Mouse (Mus musculus): Measurements from ENCODE around the gene Vrk2. TPM values are rescaled to one million over a fixed set of nuclear protein-coding genes. Genes with fewer than 3 reads are reported as not detected.

Gene Vrk2
- total RNA-seq (2021), result 1 to 10 TPM; 7.0 to 7.4 TPM
- long read RNA-seq, experiment 1, transcript Vrk2-201 (13 exons, 1,889 nt), result major isoform, 8 of 11 reads
- long read RNA-seq, experiment 1, partial matches to known transcripts, result 1 of 11 reads
- long read RNA-seq, experiment 1, other reads (novel, unspliced or antisense), result 2 of 11 reads
- long read RNA-seq, experiment 2, transcript Vrk2-201 (13 exons, 1,889 nt), result major isoform, 9 of 9 reads
- long read RNA-seq, experiment 2, partial matches to known transcripts, result 0 of 9 reads
- long read RNA-seq, experiment 2, other reads (novel, unspliced or antisense), result 0 of 9 reads

DNA sequence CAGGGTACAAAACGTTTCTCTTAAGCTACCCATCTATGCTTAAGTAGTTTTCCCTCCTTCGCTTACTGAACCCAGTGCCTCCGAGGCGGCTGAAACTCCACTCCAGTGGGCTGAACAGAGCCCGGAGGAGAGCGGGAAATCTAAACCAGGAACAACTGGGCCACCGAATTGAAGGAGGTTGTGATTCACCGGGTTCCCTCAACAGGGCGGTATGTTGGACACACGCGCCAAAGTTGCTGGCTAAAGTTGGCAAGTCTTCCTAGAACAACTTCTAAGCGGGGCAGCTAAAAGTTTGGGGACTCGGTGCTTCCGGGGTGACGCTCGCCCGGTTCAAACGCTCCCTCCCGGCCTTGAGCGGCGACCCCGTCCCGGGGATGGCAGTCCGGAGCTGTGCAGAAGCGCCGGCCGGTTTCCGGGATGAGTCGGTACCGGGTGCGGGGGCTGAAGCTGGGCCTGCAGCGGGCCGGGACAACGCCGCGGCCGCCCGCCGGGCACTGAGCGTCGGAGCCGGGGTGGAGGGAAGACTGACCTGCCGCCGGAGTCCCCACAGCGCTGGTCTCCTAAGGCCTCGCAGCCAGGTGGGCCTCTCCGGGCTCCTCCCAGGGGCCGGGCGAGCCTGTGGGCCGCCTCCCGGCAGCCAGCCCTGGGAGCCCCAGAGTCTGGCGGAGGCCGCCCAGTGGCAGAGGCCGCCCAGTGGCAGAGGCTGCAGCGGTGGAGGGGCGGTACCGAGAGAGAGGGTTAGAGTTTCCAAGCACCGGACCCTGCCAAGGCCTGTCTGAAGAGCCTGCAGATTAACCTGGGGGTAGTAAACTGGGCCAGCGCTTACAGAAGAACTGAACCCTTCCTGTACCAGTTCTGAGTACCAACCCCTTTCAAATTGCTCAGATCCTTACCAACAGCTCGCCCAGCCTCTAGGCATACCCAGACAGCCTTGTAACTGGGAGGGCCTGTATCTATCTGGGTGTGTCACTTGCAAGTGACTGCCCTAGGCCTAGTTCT, at the start of gene Vrk2, which contains the start of gene Gm6899:
Gene Vrk2 (minus strand): TSS at position 939 of the 999 bp plus-strand sequence.
Gene Gm6899 (plus strand): TSS at position 181 of the 999 bp plus-strand sequence.
- peak; percentile 79 for DNase-seq (ENCODE audit: low spot score)

DNA sequence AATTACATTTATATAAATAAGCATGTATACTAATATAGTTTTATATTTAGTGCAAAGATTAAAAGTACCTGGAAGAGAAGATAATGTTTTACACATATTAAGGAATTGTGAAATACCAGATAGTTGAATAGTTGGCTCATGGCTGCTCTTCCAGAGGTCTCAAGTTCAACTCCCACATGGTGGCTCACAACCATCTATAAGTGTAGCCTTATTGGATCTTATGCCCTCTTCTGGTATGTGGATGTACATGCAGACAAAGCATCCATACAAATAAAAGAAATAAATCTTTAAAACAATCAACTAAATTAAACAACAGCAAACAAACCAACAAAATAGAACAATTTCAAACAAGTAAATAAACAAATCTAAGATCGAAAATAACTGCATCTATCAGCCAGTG, 48.3 kb upstream of the Vrk2 start:
- no peak for DNase-seq (ENCODE audit: low spot score)

DNA sequence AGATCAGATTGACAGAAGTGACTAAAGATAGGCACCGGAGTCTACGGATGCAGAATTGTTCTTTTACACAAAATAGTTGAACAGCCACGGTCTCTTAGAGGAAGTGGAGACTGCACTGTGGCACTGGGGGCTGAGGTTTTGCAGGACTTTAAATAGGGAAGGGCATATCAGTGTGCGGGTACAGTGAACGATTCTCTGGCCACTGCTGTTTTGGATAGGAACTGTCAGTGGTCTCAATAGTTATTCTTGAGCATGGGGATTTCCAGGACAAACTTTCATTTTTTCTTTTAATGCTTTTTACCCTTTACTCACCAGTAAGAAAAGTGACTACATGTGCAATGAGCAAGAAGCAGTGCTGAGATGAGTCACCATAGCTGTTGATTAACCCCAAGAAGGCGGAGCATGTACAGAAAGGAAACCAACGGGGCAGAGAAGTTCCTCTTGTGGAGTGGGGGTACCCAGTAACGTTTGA, 46.6 kb upstream of the Vrk2 start:
- no peak for DNase-seq (ENCODE audit: low spot score)

DNA sequence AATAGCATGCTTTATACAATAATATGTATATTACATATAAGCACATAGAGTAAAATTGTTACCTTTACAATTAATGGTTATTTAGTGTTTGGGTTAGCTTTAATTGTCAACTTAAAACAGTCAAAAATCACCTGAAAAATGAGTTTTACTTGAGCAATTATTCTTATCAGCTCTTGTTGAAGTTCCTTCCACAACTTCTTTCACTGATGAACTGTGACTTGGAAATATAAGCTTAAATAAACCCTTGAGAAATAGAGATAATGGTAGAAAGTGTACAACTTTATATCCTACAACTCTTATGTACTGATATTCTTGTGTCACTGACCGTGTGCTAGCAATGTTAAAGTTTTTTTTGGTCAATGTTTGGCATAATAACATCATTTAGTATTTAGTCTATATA, 42.4 kb upstream of the Vrk2 start:
- DNase-seq (ENCODE audit: low spot score), result no peak

DNA sequence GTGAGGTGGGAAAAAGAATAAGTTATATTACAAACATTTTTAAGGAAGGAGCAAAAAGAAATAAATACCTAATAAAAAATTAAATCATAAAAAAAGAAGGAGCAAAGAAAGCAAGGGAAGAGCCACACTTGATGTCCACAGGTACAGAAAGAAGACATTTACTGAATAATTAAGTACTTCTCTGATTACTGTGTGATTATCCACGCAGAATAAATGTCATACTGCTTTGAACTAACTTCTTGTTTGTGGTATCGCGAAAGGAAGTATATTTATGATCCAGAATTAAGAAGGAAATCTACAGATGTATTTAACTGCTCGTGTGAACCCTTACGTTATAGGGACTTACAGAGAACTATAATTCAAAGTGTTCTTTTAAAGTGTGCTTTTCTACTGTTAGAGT, 28.9 kb upstream of the Vrk2 start:
- no peak for DNase-seq (ENCODE audit: low spot score)

DNA sequence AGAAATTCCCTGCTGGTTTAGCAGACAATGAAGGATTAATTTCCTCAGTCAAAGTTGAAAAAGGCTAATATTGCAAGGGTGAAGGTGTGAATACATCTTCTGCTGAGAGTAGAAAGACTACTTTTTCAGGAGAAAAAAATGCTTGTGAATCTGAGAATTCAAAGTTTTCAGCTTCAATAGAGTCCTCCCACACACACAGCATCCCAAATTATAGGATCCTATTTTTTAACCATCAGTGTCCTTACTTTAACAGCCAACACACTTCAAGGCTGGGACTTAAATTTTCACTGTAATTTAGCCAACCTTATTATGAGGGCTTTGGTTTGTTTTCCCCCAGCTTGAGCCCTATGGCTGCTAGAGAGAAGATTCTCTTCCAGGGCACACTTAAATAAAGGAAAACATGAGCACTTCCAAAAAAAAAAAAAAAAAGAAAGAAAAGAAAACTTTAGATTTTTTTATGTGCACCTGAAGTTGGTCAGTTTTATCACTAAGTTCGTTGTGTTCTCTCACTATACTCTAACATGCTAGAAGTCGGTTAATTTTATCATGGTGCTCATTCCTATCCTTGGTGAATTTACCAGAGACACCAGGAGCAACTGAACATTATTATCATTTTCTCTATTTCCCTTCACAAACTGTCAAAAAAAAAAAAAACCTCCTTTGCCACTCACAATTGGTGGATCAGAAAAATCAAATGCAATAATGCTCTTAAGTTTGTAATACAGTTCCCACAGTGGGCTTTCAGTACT, 24.9 kb upstream of the Vrk2 start:
- no peak for DNase-seq (ENCODE audit: low spot score)

DNA sequence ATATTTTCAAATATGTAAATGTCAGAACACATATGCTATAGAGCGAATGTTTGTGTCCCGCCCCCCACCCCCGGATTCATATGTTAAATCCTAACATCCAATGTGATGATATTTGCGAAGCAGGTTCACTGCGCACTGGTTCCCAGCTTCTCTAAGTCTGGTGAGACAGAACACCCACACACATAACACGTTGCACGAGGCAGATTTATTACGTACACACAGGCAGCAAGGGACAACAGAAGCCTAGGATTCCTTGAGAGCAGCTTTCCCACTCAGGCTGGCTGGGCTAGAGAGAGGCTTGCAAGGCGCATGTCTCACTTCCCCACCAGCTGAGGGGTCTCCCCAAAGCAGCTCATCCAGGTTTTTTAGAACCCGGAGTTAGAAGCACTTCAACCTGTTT, 15.0 kb upstream of the Vrk2 start:
- DNase-seq (ENCODE audit: low spot score), result no peak

DNA sequence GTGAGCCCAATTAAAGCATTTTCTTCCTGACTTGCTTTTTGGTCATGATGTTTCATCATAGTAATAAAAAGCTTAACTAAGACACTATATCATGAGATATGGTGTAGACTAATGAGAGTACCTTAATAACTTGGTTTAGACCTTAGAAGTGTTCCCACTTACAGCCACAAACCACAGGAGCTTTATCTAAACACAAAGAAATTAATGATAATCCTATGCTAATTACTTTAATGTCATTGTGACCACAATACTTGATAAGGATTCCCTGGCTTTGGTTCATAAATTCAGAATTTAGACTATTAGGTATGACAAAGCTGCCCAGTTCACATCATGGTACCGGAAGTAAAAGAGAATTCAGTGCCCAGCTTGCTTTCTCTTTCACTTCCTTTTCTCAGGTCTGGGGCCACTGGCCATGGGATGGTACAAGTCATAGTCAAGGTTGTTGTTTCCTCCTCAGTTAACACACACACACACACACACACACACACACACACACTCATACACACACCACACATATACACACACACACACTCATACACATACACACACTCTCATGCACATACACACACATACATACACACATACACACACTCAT, 10.4 kb upstream of the Vrk2 start:
- DNase-seq (ENCODE audit: low spot score), result no peak

DNA sequence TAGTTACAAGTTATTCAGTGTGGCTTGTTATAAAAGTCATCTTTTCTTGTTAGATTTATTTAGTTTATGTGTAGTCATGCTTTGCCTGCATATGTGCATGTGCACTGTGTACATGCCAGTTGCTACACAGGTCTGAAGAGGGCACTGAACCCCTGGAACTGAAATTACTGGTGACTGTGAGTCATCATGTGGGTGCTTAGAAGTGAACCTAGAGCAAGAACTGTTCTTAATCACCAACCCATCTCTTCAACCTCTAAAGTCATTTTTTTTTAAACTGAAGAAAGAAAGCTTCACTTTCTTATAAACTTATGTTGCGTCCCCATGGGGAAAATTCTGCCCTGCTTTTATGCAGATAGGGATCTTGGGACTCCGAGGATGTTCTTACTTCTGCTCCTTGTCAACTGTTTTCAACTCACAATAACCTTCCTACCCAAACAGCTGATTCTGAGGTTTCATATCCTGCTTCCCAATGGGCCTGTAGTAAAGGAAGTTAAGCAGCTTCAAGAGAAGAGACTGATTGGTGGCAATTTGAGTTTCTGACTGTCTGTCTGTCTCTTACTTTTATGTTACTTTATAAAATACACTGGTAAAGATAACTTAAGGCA, 7.9 kb upstream of the Vrk2 start:
- no peak for DNase-seq (ENCODE audit: low spot score)

DNA sequence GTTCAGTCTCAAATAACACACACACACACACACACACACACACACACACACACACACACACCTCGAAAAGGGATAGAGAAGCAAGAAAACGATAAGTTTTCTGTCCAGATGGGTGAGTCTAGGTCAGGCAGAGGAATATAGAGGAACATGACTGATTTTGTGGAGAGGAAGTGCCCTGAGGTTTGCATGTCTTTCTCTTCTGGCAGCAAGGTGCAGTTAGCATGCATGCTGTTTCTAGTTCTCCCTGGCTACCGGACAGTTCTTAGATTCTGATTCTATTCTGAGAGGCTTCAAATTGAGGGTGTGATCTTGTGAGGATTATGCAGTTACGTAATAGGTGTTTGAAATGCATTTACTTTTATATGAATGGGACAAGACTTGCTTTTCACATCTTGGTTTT, 6.9 kb upstream of the Vrk2 start:
- no peak for DNase-seq (ENCODE audit: low spot score)

DNA sequence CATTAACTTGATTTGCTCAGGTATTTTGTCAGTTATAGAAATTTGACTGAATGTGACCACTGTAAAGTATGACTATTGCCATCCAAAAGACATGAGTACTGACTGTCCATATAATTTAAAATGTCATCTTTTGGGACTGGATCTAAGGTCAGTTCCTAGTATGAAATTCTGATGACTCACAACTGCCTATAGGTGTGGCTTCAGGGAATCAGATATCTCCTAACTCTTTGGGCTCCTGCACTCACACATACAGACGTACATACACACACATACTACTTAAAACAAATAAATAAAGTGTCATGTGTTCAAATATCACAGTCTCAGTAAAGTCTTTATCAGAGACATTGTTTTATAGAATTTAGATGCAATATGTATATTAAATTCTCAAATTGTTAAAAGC, 5.1 kb upstream of the Vrk2 start:
- no peak for DNase-seq (ENCODE audit: low spot score)

DNA sequence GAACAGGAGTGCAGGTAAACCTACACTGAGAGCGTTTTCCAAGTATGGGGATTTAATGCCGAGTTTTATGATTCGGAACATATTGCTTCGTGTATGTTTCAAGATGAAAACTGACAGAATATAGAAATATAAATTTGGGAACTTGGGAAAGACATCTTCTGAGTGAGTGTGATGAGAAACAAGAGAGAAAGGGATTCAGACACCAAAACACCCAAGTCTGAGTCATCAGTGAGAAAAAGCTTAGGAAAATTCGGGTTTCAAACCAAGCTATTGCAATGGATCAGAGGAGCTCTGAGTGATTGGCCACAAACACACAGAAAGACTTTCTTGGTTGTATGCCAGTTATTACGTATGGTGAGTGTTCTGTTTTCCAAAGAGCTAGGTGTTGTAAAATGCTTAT, 4.0 kb upstream of the Vrk2 start:
- no peak for DNase-seq (ENCODE audit: low spot score)

DNA sequence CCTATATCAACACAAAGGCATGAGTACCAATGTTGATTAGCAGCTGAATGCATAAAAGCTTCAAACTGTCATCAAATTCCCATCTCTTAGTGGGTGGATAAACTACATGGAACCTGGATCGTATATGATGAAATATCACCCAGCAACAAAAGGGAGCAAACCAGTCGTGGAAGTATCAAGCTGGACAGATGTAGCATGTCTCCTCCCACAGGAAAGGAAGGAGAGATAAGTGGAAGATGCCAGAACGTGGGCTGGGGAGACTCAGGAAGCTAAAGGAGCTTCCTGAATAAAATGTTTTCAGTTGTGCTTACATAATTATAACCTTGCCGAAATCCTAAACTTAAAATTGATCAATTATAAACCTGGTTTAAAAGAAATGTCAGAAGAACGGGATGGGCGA, 3.3 kb upstream of the Vrk2 start:
- DNase-seq (ENCODE audit: low spot score), result no peak

DNA sequence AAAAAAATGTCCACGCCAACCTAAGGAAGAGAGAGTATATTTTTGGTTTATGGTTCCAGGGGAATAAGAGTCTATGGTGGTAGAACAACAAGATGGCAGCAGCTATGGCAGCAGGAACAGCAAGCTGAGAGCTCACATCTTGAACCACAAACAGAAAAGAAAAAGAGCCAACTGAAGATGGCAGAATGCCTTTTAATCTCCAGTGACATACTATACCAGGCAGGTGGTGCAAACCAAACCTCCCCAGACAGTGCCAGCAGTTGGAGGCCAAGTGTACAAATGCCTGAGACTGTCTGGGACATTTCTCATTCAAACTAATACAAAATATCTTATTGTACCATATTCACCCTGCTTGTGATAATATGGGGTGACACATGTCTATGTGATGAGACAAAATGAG, 2.4 kb upstream of the Vrk2 start:
- no peak for DNase-seq (ENCODE audit: low spot score)

DNA sequence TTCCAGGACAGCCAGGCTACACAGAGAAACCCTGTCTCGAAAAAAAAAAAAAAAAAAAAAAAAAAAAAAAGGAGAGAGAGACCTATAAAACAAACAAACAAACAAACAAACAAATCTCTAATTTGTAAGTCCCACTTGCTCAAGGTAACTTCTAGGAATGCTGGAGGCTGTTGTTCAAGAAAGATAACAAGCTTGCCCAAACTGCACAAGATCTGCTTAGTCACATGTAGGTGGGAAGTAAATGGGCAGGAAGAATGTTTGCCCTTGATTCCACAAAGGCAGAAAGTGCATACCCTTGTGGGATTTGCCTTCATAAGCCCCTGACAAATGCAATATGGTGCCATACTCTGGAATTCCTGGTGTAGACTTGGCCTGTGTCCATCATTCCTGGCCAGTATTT, 688 bp upstream of the Vrk2 start:
- DNase-seq (ENCODE audit: low spot score), result no peak

DNA sequence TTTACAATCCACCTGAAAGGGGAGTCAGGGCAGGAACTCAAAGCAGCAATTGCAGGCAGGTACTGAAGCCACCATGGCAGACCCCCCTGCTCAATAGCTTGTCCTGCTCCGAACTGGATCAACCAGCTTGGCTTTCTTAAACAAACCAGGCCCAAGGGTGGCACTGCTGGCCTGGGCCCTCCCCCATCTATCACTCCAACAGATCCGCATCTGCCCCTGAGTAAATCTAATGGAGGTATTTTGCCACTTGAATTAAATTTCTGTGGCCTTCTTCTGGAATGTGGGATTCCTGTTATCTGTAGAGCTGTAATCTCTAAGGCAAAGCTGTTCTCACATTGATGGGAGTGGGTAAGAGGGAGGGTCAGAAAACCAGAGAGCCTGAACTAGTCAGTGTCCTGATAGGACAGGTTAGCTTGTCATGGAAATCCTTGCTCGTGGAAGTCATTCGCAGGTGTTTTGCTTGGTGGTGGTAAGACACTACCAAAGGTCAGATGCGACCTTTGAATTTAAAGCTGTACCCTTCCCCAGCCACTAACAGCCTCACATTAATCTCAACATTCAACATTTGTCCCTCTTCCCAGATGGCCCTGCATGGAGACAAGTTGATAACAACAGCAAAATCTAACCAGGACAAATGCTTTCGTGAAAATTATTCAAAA, 1.3 kb downstream of the Vrk2 start:
- DNase-seq (ENCODE audit: low spot score), result no peak

DNA sequence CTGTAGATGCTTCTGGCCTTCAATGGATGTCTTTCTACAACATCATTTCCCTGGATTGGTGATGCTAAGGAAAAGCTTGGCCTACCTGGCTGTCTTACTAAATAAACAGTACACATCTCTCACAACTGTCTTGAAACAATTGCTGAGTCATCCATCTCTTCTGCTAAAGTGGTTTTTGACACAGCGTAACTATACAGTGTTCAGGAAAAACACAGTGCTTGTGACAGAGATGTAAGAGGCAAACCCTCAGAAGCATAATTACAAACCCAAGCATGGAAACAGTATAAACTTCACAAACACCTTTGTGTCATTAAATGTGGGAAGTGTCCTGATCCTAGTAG, 6.6 kb downstream of the Vrk2 start:
- no peak for DNase-seq (ENCODE audit: low spot score)

DNA sequence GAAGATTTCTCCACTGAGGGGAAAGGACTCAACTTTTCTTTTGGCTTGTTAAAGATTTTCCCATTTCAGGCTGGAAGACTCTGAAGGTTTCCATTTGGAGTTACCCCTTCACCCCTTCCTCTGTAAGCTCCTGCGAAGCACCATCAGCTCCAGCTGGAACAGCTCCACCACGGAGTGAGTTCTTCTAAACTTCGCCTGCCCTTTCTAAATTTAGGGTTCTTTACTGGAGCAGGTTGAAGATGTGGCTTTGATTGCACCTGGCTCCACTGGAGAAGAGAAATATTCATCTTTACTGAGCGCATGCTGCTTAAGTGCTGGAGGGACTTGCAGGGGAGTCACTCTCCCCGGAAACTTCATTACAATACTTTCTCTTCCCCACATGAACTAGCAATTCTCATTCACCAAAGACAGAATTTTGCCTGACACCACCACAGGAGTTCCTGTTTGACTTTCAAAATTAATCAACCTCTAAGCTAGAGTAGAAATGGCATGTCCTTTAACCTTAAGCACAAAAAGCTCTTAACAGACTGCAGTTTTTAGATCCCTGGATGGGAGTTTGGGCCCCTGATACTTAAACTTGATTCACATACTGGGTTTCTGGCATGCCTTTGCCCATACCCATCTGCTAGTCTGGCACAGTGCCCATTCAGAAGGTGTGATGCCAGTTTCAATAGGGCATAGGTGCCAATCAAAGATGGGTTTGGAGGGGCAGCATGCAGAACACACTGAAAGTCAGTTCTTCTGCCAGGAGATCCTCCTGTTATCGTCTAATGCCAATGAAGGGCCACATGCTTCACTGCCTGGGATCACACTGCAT, 7.2 kb downstream of the Vrk2 start:
- DNase-seq (ENCODE audit: low spot score), result no peak
